Mouse (Mus musculus) urinary bladder, postnatal 14 days (tissue): ENCODE results near the gene Focad.

Experiments used
- DNase-seq: peaks from one replicate; pipeline ENCODE4 v3.0.0; 2021; ENCODE audit warnings: low spot score

Gene Focad

GRCm38 (mm10) chr4:88156961-88157360 is 62.5 kb downstream of the Focad start:
- DNase-seq = no peak

- no peak for DNase-seq
Observed at GRCm38 (mm10) chr4:88157644-88158043, 63.2 kb downstream of the Focad start.

- no peak for DNase-seq
Observed at GRCm38 (mm10) chr4:88159256-88159655, 64.8 kb downstream of the Focad start.

DNA sequence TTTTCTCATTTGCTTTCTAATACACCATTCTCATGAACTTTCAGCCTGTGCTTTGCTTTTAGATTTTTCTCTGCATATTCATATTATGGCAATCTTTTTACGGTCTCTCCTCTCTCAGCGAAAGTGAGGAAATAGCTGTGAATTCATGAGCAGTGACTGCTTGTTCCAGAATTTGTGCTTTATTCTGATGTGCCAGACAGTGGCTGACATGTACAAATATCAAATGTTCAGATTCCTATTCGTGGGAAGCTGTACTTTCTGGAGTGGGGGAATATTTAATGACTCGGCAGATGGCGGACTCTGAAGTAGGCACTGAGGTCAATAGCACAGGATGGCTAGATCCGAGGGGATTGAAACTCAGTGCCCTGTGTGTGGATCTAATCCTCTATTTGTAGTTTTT is 65.3 kb downstream of the Focad start:
- no peak for DNase-seq

GRCm38 (mm10) chr4:88163511-88164247 is 69.2 kb downstream of the Focad start:
- DNase-seq = no peak

- DNase-seq = no peak
Observed at GRCm38 (mm10) chr4:88167008-88167862, 72.8 kb downstream of the Focad start.

DNA sequence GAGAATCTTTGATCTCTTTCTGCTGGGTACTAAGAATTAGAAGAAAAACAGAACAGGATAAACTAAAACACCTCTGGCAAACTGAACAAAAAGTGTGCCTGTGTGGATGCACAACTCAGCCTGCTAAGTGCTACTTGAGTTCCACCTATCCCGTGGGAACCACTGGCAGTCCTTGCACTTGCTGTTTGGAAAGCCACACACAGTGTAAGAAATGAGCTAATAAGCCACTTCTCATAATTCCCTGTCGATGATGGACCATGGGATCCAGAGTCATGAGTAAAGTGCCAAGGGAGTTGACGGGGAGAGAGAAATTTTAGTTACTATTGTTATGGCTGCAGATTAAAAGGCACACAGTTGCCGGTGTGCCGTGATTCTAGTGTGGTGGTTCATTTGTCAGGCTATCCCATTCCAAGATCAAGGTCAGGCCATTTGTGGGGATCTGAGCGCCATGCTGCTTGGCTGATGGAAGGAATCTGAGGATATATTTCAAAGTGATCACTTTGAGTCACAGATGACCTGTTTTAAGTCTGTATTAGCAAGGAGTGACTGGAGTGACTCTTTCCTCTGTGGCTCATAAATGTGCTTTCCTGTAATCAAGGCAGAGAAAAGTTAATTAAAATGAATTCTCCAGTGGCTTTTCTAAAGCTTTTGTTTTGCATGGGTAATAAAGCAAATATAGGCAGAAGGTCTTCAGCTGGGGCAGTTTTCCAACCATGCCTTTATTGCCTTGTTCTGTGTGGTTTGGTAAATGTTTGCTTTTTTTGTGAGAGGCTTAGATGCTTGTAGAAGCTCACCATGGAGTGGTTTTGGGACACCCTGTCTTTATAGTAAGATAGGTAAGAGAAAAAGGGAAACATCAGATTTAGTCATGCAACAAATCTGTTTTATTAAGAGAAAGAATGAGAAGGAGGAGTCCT is 80.9 kb downstream of the Focad start:
- DNase-seq = no peak

GRCm38 (mm10) chr4:88179296-88179695 is 84.9 kb downstream of the Focad start:
- no peak for DNase-seq

DNA sequence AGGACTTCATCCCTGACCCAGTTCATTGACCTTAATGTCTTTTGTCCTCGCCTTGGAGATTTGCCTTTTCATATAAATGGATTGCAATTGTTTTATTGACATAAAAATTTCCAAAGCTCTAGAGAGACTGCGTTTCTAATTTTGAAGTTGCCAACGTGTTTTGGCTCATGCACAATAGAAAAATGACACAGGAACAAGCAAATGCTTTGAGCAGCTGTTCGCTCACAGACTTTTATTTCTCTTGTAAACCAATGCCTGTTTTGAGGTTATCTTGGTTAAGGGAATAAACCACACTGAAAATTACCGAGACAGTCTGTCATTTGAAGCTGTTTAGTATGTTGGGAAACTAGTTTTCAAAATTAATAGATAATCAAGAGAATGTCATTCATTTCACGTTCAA is 89.9 kb downstream of the Focad start:
- DNase-seq = no peak

- DNase-seq = no peak
Observed at GRCm38 (mm10) chr4:88185872-88186426, 91.5 kb downstream of the Focad start.

- DNase-seq = no peak
Observed at GRCm38 (mm10) chr4:88187649-88188048, 93.2 kb downstream of the Focad start.

- DNase-seq = no peak
Observed at GRCm38 (mm10) chr4:88189495-88189894, 95.1 kb downstream of the Focad start.

GRCm38 (mm10) chr4:88194256-88194655 is 99.8 kb downstream of the Focad start:
- DNase-seq = no peak

GRCm38 (mm10) chr4:88195898-88196495 is 101.6 kb downstream of the Focad start:
- no peak for DNase-seq

- no peak for DNase-seq
Observed at GRCm38 (mm10) chr4:88196500-88196912, 102.1 kb downstream of the Focad start.

DNA sequence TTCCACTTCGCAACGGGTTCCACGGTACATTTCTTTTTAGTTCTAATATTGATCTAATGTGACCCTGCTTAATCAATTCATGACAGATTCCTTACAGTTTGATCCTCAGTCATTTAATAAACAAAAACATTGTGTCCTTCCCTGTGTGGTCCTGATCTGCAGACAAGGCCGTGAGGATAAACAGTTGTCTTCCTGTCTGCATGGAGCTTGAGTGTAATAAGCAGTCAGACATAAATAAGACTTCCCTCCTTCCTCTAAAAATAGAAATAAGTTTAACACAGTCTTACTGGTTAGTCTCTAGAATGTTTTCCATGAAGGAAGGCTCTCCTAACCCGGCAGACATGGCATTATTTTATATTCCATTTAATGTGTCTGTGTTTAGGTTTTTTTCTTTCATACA is 102.8 kb downstream of the Focad start:
- no peak for DNase-seq

DNA sequence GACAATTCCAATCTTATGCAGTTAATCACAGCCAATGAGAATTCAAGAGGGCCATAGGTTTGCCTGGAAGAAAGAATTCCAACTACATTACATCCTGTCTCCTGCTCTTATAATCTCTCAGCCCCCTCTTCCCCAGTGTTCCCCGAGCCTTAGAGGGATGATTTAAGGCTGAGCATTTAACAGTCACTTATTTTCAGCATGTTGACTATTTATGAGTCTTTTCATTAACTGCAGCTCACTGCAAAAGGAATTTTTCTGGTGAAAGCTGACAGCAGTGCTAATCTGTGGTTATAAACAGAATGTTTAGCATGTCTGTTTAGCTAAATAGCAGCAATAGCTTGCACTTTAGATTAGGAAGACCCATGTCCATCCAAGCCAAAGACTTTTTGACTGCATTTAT is 104.8 kb downstream of the Focad start:
- no peak for DNase-seq

DNA sequence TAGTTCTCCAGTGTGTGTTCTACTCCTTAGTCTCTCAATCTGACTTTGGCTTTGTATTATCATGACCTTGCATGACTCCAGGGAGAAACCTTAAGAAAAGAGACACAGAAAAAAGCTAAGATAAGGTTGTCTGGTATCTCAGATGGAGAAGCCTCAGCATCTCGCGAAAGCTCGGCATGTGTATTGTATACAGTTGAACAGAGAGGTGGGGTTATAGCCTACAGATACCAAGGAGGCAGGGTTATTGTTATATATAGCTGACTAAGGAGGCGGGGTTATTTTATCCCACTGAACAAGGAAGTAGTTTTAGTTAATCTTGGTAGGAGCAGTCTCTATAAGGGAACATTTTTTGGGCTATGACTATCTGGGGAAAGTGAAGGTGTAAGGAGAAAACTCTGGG is 106.6 kb downstream of the Focad start:
- no peak for DNase-seq

GRCm38 (mm10) chr4:88208676-88209075 is 114.2 kb downstream of the Focad start:
- DNase-seq = no peak

GRCm38 (mm10) chr4:88209351-88209814 is 115.0 kb downstream of the Focad start:
- DNase-seq = peak; percentile 36

- no peak for DNase-seq
Observed at GRCm38 (mm10) chr4:88210602-88211001, 116.2 kb downstream of the Focad start.
